ENCODE assay signal across 11 mouse cellular contexts in the genomic region with DNA sequence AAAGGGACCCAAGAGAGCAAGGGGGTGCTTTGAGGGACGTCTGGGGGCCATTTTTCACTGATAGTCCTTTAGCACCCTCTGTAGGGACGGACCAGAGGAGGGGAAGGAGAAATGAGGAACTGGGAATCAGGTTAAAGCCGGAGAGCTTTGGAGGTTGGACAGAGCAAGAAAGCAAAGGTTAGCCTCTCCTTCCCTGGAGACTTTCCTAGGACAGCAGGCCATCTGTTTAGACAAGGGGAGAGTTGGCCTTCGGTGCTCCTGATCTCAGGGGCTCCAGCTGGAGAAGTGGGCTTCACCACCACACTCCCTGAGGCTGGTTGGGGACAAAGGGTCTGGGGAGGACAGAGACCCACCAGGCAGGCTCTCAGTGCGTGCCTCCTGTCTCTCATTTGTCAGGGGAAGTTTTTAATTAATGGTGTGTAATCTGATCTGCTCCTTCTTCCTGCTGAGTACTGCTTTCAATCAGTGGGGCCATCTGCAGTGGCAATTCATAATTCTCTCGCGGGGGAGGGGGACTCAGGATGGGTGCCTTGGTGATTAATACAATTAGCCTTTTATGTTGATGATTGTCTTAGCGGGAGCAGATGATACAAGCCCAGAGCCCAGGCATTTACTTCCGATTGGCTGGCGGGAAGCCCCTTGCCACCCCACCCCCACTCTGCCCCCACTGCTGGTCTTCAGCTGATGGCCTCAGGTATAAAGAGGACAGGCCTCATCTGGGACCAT. TPM values are rescaled to one million over a fixed set of nuclear protein-coding genes. Genes with fewer than 3 reads are reported as not detected.
A peak's percentile ranks its signal among the peaks of the same experiment; 100 is the strongest.
DNase-seq lines count a peak whose midpoint lies in the region; ATAC-seq and TF ChIP-seq lines count a peak whose summit lies in the region.
"Had no signal": no experiment of that assay in that cellular context is flagged by ENCODE, and none has a peak within 500 bp of the region (broad histone marks: within the 10 kb centered on the region; RNA-seq: fewer than 3 reads in every experiment).

No protein-coding gene starts in this region.

- 9% methylated on average over 10 of the region's 10 CpGs for WGBS in forebrain, embryonic 13.5 days

- no peaks in the 10 kb centered on the region for H3K36me3 ChIP-seq in forebrain, embryonic 13.5 days (ENCODE audit: poor library complexity, severe bottlenecking)
- H3K36me3 ChIP-seq: liver, embryonic 12.5 days had no signal

- no peaks in the 10 kb centered on the region for H3K9me3 ChIP-seq in forebrain, embryonic 13.5 days (replicated peaks)

- peaks cover 16% of the 10 kb centered on the region for H3K27me3 ChIP-seq in forebrain, embryonic 13.5 days

- H3K4me1 ChIP-seq in forebrain, embryonic 13.5 days: peaks cover 43% of the 10 kb centered on the region

- no peak overlapping the region for H3K4me3 ChIP-seq in forebrain, embryonic 13.5 days
- H3K4me3 ChIP-seq: liver, embryonic 12.5 days had no signal

- peak; percentile 96 for DNase-seq in MN1 (ENCODE audit: low spot score)
- peak; percentile 84 for DNase-seq in brain, embryonic 14.5 days (ENCODE audit: low read depth)
- peak; percentile 31 to 69 for DNase-seq in layer of hippocampus, postnatal 14 days (ENCODE audit: low spot score in 2 of 2)
- no peak for DNase-seq in natural killer cell, adult 2 months (ENCODE audit: low spot score in 2 of 2)
- DNase-seq in adrenal gland, adult 8-10 months: no peak
- no peak for DNase-seq in spleen, postnatal 4 days (ENCODE audit: low spot score in 2 of 2)
- DNase-seq in lung, adult 18-20 months: no peak
- DNase-seq: thymus, postnatal 14 days had no signal

- TF ChIP-seq POLR2A in brain, embryonic 14.5 days (IDR thresholded peaks at IDR 0.05; ENCODE audit: borderline replicate concordance, extremely low read depth, insufficient read depth, insufficient read length, poor library complexity, severe bottlenecking): no peak

- TF ChIP-seq CTCF in brain, embryonic 14.5 days (IDR thresholded peaks at IDR 0.05; ENCODE audit: borderline replicate concordance, extremely low read depth, insufficient read depth, insufficient read length): no peak

- H3K9ac ChIP-seq in forebrain, embryonic 13.5 days: no peak overlapping the region
- H3K9ac ChIP-seq: liver, embryonic 12.5 days had no signal

- H3K27ac ChIP-seq in forebrain, embryonic 13.5 days: no peak overlapping the region; the same call in 1 of the 2 replicates
- H3K27ac ChIP-seq: liver, embryonic 12.5 days had no signal

- peak; percentile 57; the same call in 1 of the 2 replicates for ATAC-seq in forebrain, embryonic 13.5 days
- ATAC-seq: liver, embryonic 12.5 days had no signal

- peak overlapping the region; percentile 2; the same call in 1 of the 2 replicates for H3K4me2 ChIP-seq in forebrain, embryonic 13.5 days

RNA-seq across cellular contexts. Expression of gene Aqp6, which starts 6.4 kb away (rescaled TPM):
- 2.8 and 4.4 TPM in 2 replicates for polyA plus RNA-seq in brain, embryonic 14.5 days (2012; rRNA removed)
- not detected in 2 replicates for polyA plus RNA-seq in forebrain, embryonic 13.5 days (2015; fragmentation: Nextera tagmentation; extraction: Ambion mirVana)
- total RNA-seq in layer of hippocampus, postnatal 14 days (2021): under 1 TPM; 0.19 to 0.37 TPM
- not detected for total RNA-seq in adrenal gland, adult 8-10 months (2022)
- total RNA-seq: hematopoietic stem cell, adult 5-6 weeks had no signal
- polyA plus RNA-seq: liver, embryonic 12.5 days had no signal

RNA-seq across cellular contexts. Expression of gene Aqp5, which starts 17.0 kb away (rescaled TPM):
- polyA plus RNA-seq in brain, embryonic 14.5 days (2012; rRNA removed): 1.1 and 1.7 TPM in 2 replicates
- 0.14 and 0.25 TPM in 2 replicates for polyA plus RNA-seq in forebrain, embryonic 13.5 days (2015; fragmentation: Nextera tagmentation; extraction: Ambion mirVana)
- not detected for total RNA-seq in layer of hippocampus, postnatal 14 days (2021)
- total RNA-seq in adrenal gland, adult 8-10 months (2022): 1 to 10 TPM in 1 of 4 experiments, under 1 TPM in 3; 0.43 to 2.1 (median 0.73) TPM
- total RNA-seq: hematopoietic stem cell, adult 5-6 weeks had no signal

RNA-seq across cellular contexts. Expression of gene Aqp2, which starts 28.7 kb away (rescaled TPM):
- 0.07 and 0.08 TPM in 2 replicates for polyA plus RNA-seq in brain, embryonic 14.5 days (2012; rRNA removed)
- not detected in 2 replicates for polyA plus RNA-seq in forebrain, embryonic 13.5 days (2015; fragmentation: Nextera tagmentation; extraction: Ambion mirVana)
- total RNA-seq in layer of hippocampus, postnatal 14 days (2021): not detected
- 1 to 10 TPM; 1.0 to 5.2 (median 1.9) TPM for total RNA-seq in adrenal gland, adult 8-10 months (2022)
- total RNA-seq: hematopoietic stem cell, adult 5-6 weeks had no signal
- polyA plus RNA-seq: liver, embryonic 12.5 days had no signal

RNA-seq across cellular contexts. Expression of gene Racgap1, which starts 43.9 kb away (rescaled TPM):
- 83.0 and 118 TPM in 2 replicates for polyA plus RNA-seq in brain, embryonic 14.5 days (2012; rRNA removed)
- polyA plus RNA-seq in forebrain, embryonic 13.5 days (2015; fragmentation: Nextera tagmentation; extraction: Ambion mirVana): 182 and 189 TPM in 2 replicates
- 1 to 10 TPM; 7.6 to 8.7 TPM for total RNA-seq in layer of hippocampus, postnatal 14 days (2021)
- 1 to 10 TPM; 2.5 to 5.6 (median 4.8) TPM for total RNA-seq in adrenal gland, adult 8-10 months (2022)

Comparison
In these comparisons a context has a peak if more than half of its experiments do, and no peak if none do; other contexts are left out.
1. DNase-seq: peak in MN1 (single experiment), brain, embryonic 14.5 days (single experiment) and layer of hippocampus, postnatal 14 days (2 of 2); none in natural killer cell, adult 2 months (0 of 2), adrenal gland, adult 8-10 months (single experiment), spleen, postnatal 4 days (0 of 2) and lung, adult 18-20 months (0 of 2).